Mouse (Mus musculus) lung, embryonic 15.5 days (tissue): Measurements from ENCODE around the gene Sars2. TPM values are rescaled to one million over a fixed set of nuclear protein-coding genes. Genes with fewer than 3 reads are reported as not detected.
A peak's percentile ranks its signal among the peaks of the same experiment; 100 is the strongest.

Source experiments
- ATAC-seq: fragments of 200-750 bp; cut with Nextera tagmentation; 2 replicates; pipeline ENCODE4 v1.8.0; 2017; ENCODE audit warnings: moderate number of reproducible peaks, borderline replicate concordance; ENCODE audit not compliant: low FRiP score, low TSS enrichment; ENCODE audit errors: extremely low read depth
- H3K27ac ChIP-seq: fragments of 300-500 bp; sonication (generic); 2 replicates; pipeline ENCODE4 v1.5.1; 2015; ENCODE audit warnings: moderate library complexity, mild to moderate bottlenecking, inconsistent platforms
- H3K27me3 ChIP-seq: fragments of 300-500 bp; sonication (generic); 2 replicates; pipeline ENCODE4 v1.6.1; 2015; ENCODE audit warnings: inconsistent platforms
- H3K36me3 ChIP-seq: fragments of 300-500 bp; sonication (generic); 2 replicates; pipeline ENCODE4 v1.6.1; 2015; ENCODE audit warnings: inconsistent platforms
- H3K4me1 ChIP-seq: fragments of 300-500 bp; sonication (generic); 2 replicates; pipeline ENCODE4 v1.6.1; 2015; ENCODE audit warnings: inconsistent platforms
- H3K4me2 ChIP-seq: fragments of 300-500 bp; sonication (generic); 2 replicates; pipeline ENCODE4 v1.6.1; 2015; ENCODE audit warnings: inconsistent platforms, mild to moderate bottlenecking, moderate library complexity
- H3K4me3 ChIP-seq: fragments of 300-500 bp; sonication (generic); 2 replicates; pipeline ENCODE4 v1.5.1; 2015; ENCODE audit warnings: mild to moderate bottlenecking, inconsistent platforms
- H3K9ac ChIP-seq: fragments of 300-500 bp; sonication (generic); 2 replicates; pipeline ENCODE4 v1.6.1; 2015; ENCODE audit warnings: inconsistent platforms
- H3K9me3 ChIP-seq: fragments of 300-500 bp; sonication (generic); 2 replicates; pipeline ENCODE4 v1.6.1; 2016; ENCODE audit warnings: inconsistent platforms
- WGBS: fragments of 180-500 bp; shearing (Covaris S2); methylation state at CpG from one replicate; pipeline ENCODE4 v1.1.7; 2015; 5-methylcytosine and 5-hydroxymethylcytosine counted together
- polyA plus RNA-seq: library from polyadenylated mRNA; unstranded; fragments of >200 nt; fragmentation: Nextera tagmentation; extraction: Ambion mirVana; gene quantifications from 2 replicates; pipeline ENCODE4 v1.2.1, GENCODE M21; 2015

The Sars2 gene
- polyA plus RNA-seq, 1 experiment from 2014 or later, result 27.7 TPM

GRCm38 (mm10) chr7:28714667-28715066 lies 27.1 kb upstream of the Sars2 start:
- ATAC-seq, result no peak; the same call in 1 of the 2 replicates
- Histone ChIP-seq H3K4me2 (no peak overlapping the region), H3K36me3 (no peaks in the 10 kb centered on the region), H3K27ac (no peak overlapping the region), H3K27me3 (no peaks in the 10 kb centered on the region), H3K9me3 (no peaks in the 10 kb centered on the region), H3K4me3 (no peak overlapping the region), H3K4me1 (peaks cover 2% of the 10 kb centered on the region), H3K9ac (no peak overlapping the region)
- 61% methylated on average over 5 of the region's 5 CpGs for WGBS

GRCm38 (mm10) chr7:28715598-28715997 lies 26.2 kb upstream of the Sars2 start:
- Histone ChIP-seq H3K4me3 (no peak overlapping the region), H3K36me3 (no peaks in the 10 kb centered on the region), H3K27me3 (no peaks in the 10 kb centered on the region), H3K27ac (no peak overlapping the region), H3K9ac (no peak overlapping the region), H3K9me3 (no peaks in the 10 kb centered on the region), H3K4me1 (peaks cover 2% of the 10 kb centered on the region), H3K4me2 (no peak overlapping the region)
- ATAC-seq, result no peak
- 92% methylated on average over 2 of the region's 2 CpGs for WGBS

- WGBS, result 2% methylated on average over 36 of the region's 36 CpGs
- Histone ChIP-seq H3K27me3 (no peaks in the 10 kb centered on the region), H3K4me3 (peak within 1 kb of the TSS; percentile 52), H3K9ac (peak within 1 kb of the TSS; percentile 69), H3K36me3 (no peaks in the 10 kb centered on the region), H3K4me1 (peaks cover 2% of the 10 kb centered on the region), H3K27ac (peak within 1 kb of the TSS; percentile 73), H3K4me2 (peak within 1 kb of the TSS; percentile 71), H3K9me3 (no peaks in the 10 kb centered on the region)
- peak; percentile 65; the same call in 1 of the 2 replicates for ATAC-seq
These were observed 25.1 kb upstream of the Sars2 start, which contains the start of gene Fbxo17 for GRCm38 (mm10) chr7:28716590-28717281. Fbxo17 (plus strand) TSS chr7:28716804.

GRCm38 (mm10) chr7:28717726-28718125 lies 24.1 kb upstream of the Sars2 start:
- peak overlapping the region; percentile 71; the same call in 1 of the 2 replicates for H3K4me2 ChIP-seq
- H3K9ac ChIP-seq, result no peak overlapping the region
- peak overlapping the region; percentile 52; the same call in 1 of the 2 replicates for H3K4me3 ChIP-seq
- H3K27ac ChIP-seq, result no peak overlapping the region
- no peaks in the 10 kb centered on the region for H3K36me3 ChIP-seq
- no peak for ATAC-seq
- H3K4me1 ChIP-seq, result peaks cover 2% of the 10 kb centered on the region
- H3K27me3 ChIP-seq, result no peaks in the 10 kb centered on the region
- 56% methylated on average over 10 of the region's 10 CpGs for WGBS
- H3K9me3 ChIP-seq, result no peaks in the 10 kb centered on the region

- WGBS, result 55% methylated on average over 4 of the region's 4 CpGs
- Histone ChIP-seq H3K27ac (no peak overlapping the region), H3K4me1 (peaks cover 2% of the 10 kb centered on the region), H3K4me3 (no peak overlapping the region), H3K9ac (no peak overlapping the region), H3K36me3 (no peaks in the 10 kb centered on the region), H3K9me3 (no peaks in the 10 kb centered on the region), H3K27me3 (no peaks in the 10 kb centered on the region), H3K4me2 (no peak overlapping the region)
- no peak for ATAC-seq
These were observed 22.6 kb upstream of the Sars2 start for GRCm38 (mm10) chr7:28719159-28719558.

GRCm38 (mm10) chr7:28719650-28720049 lies 22.1 kb upstream of the Sars2 start:
- H3K4me1 ChIP-seq, result peaks cover 2% of the 10 kb centered on the region
- H3K27me3 ChIP-seq, result no peaks in the 10 kb centered on the region
- H3K9me3 ChIP-seq, result no peaks in the 10 kb centered on the region
- peaks cover 3% of the 10 kb centered on the region; the same call in 1 of the 2 replicates for H3K36me3 ChIP-seq
- H3K4me3 ChIP-seq, result no peak overlapping the region
- H3K4me2 ChIP-seq, result no peak overlapping the region
- H3K9ac ChIP-seq, result no peak overlapping the region
- 78% methylated on average over 2 of the region's 2 CpGs for WGBS
- H3K27ac ChIP-seq, result no peak overlapping the region
- ATAC-seq, result no peak

GRCm38 (mm10) chr7:28720753-28721537 lies 20.8 kb upstream of the Sars2 start:
- peaks cover 10% of the 10 kb centered on the region; the same call in 1 of the 2 replicates for H3K36me3 ChIP-seq
- 47% methylated on average over 3 of the region's 3 CpGs for WGBS
- H3K27me3 ChIP-seq, result no peaks in the 10 kb centered on the region
- no peak overlapping the region for H3K9ac ChIP-seq
- H3K4me2 ChIP-seq, result no peak overlapping the region
- peaks cover 2% of the 10 kb centered on the region for H3K4me1 ChIP-seq
- no peaks in the 10 kb centered on the region for H3K9me3 ChIP-seq
- peak overlapping the region; percentile 12; the same call in 1 of the 2 replicates for H3K27ac ChIP-seq
- H3K4me3 ChIP-seq, result no peak overlapping the region
- ATAC-seq, result peak; percentile 74

- Histone ChIP-seq H3K27me3 (no peaks in the 10 kb centered on the region), H3K9me3 (no peaks in the 10 kb centered on the region), H3K9ac (no peak overlapping the region), H3K27ac (no peak overlapping the region), H3K4me3 (no peak overlapping the region), H3K36me3 (peaks cover 10% of the 10 kb centered on the region; the same call in 1 of the 2 replicates), H3K4me2 (no peak overlapping the region), H3K4me1 (peaks cover 5% of the 10 kb centered on the region)
- WGBS, result 86% methylated on average over 7 of the region's 7 CpGs
- no peak for ATAC-seq
These were observed 19.7 kb upstream of the Sars2 start for GRCm38 (mm10) chr7:28722079-28722478.

- ATAC-seq, result no peak
- Histone ChIP-seq H3K9me3 (no peaks in the 10 kb centered on the region), H3K9ac (no peak overlapping the region), H3K27ac (no peak overlapping the region), H3K4me1 (0 out of 2 replicates have a peak, but pooled peaks cover 3% of the 10 kb centered on the region), H3K4me2 (no peak overlapping the region), H3K4me3 (no peak overlapping the region), H3K36me3 (peaks cover 10% of the 10 kb centered on the region; the same call in 1 of the 2 replicates), H3K27me3 (no peaks in the 10 kb centered on the region)
- WGBS, result 93% methylated on average over 2 of the region's 2 CpGs
These were observed 17.2 kb upstream of the Sars2 start for GRCm38 (mm10) chr7:28724613-28725012.

GRCm38 (mm10) chr7:28726600-28726999 lies 15.2 kb upstream of the Sars2 start:
- 11% methylated on average over 14 of the region's 14 CpGs for WGBS
- no peak overlapping the region for H3K4me3 ChIP-seq
- no peaks in the 10 kb centered on the region for H3K9me3 ChIP-seq
- no peak overlapping the region for H3K4me2 ChIP-seq
- no peak overlapping the region for H3K9ac ChIP-seq
- 0 out of 2 replicates have a peak, but pooled peaks cover 3% of the 10 kb centered on the region for H3K4me1 ChIP-seq
- no peaks in the 10 kb centered on the region for H3K27me3 ChIP-seq
- 0 out of 2 replicates have a peak, but pooled peaks have one; percentile 60 for ATAC-seq
- H3K27ac ChIP-seq, result no peak overlapping the region
- peaks cover 20% of the 10 kb centered on the region; the same call in 1 of the 2 replicates for H3K36me3 ChIP-seq

GRCm38 (mm10) chr7:28727649-28728340 lies 14.0 kb upstream of the Sars2 start:
- ATAC-seq, result no peak
- 57% methylated on average over 10 of the region's 10 CpGs for WGBS
- H3K27ac ChIP-seq, result no peak overlapping the region
- H3K4me3 ChIP-seq, result no peak overlapping the region
- H3K27me3 ChIP-seq, result no peaks in the 10 kb centered on the region
- no peaks in the 10 kb centered on the region for H3K9me3 ChIP-seq
- H3K9ac ChIP-seq, result no peak overlapping the region
- peaks cover 20% of the 10 kb centered on the region; the same call in 1 of the 2 replicates for H3K36me3 ChIP-seq
- H3K4me1 ChIP-seq, result peaks cover 9% of the 10 kb centered on the region
- H3K4me2 ChIP-seq, result no peak overlapping the region
